Mouse (Mus musculus) frontal cortex, adult (tissue): Measurements from ENCODE around the gene Filip1l.

Source experiments
- ATAC-seq: cut with Nextera tagmentation; 2 replicates; pipeline ENCODE4 v1.9.2; 2017; ENCODE audit warnings: mild to moderate bottlenecking, moderate library complexity, mixed read lengths; ENCODE audit not compliant: low TSS enrichment

Filip1l gene

DNA sequence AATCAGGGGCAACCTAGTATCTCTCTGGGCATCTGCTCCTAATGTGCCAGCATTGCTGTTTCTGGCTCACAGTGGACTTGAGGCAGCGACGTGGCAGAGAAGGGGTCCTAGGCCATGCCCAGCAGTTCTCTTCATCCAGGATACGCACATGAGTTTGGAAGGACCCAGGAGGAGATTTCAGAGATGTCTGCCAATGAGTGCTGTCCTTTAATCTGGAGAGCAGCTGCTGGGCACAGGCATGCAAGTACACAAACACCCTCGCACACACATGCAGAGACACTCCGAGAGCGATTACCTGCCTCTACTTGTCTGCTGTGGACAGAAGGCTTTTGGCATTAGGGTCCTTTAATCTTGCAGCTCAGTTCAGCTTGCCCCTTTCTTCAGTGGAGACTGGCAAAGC, at the start of gene Filip1l:
Gene Filip1l (plus strand): TSS at position 343 of the 400 bp plus-strand sequence.
- no peak for ATAC-seq

DNA sequence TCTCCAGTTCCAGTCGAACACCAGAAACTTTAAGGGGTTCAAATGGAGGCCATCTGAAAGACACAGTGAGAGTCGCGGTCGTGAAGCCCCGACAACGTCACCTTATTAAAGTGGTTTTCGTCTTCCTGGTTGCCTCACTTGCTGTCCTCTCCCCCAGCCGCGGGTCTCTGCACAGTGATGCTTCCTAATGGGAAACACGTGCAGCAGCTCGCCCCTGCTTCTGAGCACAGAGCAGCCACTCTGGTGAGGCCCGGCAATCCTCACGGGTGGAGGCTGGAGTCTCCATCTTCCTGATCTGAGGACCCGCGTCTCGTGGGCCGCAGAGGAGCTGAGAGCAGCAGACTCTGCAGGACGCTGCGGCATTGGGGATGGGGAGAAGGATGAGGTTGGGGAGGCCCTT, 49.2 kb upstream of the Filip1l start:
- no peak for ATAC-seq

DNA sequence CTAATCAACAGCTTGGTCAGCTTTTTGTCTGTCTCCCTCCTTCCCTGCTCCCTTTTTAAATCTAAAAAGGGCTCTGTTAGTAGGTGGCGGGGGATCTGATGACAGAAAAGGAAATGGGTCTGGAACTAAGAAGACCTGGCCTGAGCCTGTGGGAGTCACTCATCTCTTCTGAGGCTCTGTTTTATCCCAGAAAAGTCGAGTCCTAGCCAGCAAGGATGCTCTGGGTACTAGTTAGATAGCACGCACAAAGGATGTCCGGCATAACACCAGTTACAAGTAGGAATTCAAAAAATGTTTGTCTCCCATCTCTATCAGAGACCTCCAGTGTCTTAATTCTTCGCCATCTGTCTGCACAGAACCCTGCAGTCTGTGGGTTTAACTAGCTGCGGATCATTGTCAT, 47.4 kb upstream of the Filip1l start:
- peak; percentile 56; the same call in 1 of the 2 replicates for ATAC-seq

DNA sequence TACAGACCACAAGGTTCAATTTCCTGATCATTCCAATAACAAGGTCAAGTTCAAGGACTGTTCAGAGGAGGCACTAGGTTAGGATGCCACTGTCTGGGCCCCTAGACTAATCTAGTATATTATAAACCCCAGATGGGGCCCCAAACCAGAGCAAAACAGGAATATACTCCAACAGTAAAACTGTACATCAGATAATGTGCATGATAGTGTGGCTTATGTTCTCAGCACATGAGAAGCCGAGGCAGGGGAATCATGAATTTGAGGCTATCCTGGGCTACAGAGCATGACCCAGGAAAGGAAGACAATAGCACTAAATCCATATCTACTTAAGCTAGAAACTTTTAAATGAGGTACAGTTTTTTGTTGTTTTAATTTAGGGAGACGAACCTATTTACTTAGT, 40.8 kb upstream of the Filip1l start:
- ATAC-seq: no peak

DNA sequence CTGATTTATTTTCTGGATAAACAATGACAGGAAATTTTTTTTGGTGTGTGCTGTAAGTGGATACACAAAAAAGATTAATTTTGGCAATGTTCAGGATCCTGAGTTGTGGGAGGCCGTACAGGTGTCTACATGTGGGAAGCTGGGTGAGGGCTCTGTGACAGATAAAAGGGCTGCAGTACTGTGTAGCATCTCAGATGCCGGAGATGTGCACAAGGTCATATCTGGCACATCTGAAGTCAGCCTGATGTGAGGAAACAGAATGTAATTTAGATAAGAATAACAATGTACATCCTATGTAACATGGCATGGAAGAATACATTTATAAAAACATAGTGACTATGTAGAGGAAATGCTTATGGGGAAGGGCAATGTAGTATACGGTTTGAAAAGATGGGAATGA, 39.4 kb upstream of the Filip1l start:
- no peak for ATAC-seq

DNA sequence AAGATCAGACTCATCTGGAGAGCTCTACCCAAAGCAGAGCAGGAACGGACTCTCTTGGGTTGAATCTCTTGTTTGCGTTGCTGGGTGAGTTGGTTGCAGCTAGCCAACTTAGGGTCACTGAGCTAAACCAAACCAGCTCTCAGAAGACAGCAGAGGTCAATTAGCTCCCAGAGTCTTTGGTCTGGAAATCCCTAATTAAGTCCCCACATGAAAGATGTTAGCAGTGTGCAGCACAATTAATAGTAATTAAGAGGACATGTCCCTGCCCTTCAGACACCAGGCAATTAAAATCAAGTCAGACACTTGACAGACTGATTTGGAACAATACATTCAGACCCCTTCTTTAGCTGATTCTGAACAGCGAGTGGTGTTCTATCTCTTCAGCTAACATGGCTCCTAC, 38.7 kb upstream of the Filip1l start:
- ATAC-seq: no peak

DNA sequence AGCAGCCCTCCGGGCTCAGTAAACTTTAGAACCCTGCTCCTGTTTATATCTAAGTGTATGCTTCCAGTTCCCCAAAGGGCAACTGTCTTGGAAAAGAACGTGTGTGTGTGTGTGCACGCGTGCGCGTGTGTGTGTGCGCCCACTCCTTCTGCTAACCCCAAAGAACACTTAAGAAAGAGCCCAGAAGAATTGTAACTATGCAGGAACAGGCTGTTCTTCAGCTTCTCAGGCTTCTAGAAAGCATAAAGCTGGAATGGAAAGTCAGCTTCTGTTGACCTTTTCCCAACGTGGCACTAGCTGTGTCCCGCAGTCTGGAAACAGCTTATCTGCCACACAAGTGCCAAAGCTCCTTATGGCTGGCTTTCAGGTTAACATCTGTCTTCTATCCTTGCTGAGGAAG, 37.9 kb upstream of the Filip1l start:
- no peak for ATAC-seq

DNA sequence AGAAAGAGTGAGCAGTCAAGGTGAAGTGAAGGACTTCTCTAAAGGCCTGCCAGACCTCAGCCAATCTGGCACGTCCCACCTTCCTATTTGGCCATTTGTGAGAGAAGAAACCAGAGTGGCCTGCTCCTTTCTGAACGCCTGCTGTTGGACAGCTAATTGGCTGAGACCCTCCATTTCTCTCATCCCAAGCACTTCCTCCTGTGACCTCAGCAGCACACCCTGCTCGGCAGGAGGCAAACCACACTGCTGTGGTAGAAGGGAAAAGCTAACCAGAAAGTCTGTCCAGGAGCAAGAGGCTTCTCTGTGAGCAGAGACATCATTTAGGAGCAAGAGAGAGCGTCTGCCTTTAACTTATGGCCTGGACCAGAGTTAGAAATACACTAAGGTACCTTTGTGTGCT, 35.8 kb upstream of the Filip1l start:
- no peak for ATAC-seq

DNA sequence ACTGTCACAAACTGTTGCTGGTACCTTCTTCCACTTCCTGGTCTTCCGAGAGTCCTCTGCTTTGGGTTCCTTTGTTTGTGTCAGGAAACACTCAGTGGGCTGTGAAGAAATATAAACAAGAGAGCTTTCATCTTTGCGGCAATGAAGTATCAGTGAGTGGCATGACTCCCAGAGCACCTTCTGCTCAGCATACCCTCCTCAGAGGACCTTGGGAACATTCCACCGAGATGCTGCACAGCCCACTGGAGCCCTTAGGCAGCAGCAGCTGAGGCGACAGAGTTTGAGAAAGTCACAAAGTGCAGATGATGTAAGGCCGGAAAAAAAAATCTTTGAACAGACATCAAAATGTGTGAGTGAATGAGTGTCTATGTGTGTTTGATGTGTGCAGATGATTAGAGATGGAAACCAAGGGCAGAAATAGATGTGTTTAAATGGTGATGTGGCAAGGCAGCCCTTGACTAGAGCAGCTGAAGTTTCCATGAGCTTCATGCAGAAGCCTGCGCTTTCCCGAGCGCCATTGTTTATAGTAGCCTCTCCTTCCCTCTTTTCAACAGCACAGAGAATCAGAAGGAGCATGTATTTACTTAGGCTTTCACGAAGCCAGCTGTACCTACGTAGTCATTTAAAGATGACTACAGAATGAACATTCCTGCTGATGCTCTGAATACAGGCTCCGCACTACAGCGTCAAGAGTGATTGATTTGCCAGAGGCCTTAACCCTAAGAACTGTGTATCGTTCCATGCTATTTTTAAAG, 34.8 kb upstream of the Filip1l start:
- ATAC-seq: no peak; the same call in 1 of the 2 replicates

DNA sequence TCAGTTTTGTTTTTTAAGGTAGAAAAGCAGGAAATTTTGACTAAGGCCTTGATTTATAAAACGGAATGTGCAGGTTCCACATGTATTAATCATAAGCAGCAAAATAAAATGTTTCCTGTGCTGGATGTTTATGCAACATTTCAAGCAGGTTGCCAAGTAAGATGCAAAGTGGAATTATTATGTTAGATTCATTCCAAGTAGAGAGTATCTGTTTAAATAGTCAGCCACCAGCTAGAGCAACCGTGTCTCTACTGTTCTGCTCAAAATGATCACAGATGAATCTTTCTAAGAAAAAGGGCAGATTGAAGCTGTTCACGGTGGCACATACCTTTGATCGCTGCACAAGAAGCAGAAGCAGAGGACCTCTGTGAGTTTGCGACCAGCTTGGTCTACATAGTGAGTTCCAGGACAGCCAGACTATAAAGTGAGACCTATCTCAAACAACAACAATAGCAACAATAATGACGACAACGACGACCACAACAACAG, 34.2 kb upstream of the Filip1l start:
- ATAC-seq: peak; percentile 19; the same call in 1 of the 2 replicates

DNA sequence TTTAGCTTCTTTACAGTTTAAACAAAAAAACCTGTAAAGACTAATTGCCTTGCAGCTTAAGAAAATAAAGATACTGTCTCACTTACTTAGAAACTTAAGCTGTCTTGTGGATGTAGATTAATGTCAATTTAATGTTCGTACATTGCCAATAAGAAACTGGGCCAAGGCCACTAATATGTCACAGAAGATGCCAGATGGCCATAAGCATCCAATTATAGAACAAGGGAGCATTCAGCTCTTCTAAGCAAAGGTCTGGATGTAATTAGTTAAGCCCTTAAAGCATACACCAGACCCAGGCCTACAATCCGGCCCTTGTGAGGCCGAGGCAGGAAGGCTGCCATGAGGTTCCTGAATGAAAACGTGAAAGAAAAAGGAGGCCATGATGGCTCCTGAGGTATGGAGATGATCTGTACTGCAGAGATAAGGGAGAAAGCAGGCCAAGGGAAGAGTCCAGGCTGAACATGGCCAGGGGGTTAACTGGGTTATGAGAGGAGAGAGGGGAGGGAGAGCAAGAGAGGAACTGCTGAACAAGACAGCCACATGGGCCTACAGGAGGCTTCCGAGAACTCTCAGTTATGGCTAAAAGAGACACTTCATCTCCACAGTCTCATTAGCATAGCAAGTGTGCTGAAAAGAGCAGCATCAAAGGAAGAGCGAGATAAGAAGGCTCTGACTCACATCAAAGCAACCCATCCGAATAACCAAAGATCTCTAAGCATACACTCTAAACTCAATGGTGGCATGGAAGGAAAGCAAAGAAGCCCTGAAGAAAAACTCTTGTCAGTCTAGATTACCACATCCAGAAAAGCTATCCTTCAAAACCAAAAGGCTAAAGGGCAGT, 33.4 kb upstream of the Filip1l start:
- ATAC-seq: peak; percentile 41; the same call in 1 of the 2 replicates

DNA sequence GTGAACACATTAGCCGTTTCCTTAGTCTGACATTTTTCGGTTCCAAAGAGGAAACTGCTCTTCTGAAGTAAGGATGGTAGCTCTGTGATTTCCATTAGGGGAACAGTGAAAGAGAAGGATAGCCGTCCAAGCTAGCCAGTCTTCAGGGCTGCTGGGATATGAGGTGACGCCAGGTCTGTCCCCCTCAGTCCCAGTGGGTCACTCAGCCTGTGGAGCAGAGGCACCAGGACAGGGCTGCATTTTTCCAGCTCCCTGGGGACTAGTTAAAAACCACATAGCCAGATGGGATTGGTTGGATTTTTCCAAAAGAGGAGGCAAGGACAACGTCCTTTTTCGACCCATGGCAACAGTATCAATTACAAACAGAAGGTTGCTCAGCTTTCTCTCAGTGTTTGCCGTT, 25.9 kb upstream of the Filip1l start:
- no peak for ATAC-seq

DNA sequence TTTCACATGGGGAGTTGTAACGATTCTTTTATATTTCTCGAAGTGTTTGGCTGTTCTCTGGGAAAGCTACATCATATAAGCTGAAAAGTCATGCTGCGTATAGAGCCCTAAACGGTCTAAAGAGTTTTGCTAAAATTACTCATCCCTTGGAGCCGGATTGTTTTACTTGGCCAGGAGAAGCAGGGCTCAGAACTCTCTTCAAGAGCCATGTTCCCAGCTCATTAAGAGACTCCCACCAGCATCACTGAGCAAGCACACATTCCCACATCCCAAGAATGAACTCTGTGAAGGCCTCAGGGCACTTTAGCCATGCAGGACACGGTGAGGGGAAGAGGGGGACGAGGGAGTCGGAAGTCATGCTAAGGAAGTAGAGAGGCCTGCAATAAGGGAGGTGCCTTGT, 23.9 kb upstream of the Filip1l start:
- ATAC-seq: no peak

DNA sequence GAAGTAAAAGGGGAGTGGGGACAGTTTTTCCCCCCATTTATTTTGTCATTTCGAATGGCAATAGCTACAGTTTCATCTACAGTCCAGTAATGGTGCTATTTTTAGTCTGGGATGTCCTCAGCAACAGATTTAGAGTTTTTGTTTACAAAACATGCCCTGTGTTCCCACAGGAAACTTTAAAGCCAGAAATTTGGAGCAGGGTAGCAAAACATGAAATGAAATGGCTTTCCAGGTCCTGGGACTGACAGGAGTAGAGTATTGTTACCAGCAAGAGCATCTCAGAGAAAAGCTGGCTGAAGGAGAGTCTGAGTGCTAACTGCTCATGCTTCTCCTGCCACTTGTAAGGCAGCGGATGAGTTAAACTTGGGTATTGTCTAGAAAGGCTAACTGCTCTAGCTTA, 22.8 kb upstream of the Filip1l start:
- no peak for ATAC-seq

DNA sequence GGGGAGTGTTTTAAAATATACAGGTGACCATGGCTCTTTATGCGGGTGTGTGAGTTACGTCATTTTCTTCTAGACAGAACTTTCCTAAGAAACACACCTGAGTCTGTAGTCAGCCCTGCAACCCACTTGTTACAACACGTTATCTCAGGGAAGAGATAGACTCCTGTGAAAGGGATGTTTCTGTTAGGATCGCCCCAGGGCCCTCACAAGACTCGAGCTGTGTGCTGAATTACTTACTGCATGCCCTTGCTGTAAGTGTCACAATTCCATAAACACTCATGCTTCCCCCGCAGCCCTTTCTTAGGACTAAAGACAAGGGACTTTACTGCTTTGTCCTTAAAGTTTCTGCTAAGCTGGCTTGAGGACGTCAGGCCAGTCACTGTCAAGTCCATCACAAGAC, 20.6 kb upstream of the Filip1l start:
- ATAC-seq: no peak

DNA sequence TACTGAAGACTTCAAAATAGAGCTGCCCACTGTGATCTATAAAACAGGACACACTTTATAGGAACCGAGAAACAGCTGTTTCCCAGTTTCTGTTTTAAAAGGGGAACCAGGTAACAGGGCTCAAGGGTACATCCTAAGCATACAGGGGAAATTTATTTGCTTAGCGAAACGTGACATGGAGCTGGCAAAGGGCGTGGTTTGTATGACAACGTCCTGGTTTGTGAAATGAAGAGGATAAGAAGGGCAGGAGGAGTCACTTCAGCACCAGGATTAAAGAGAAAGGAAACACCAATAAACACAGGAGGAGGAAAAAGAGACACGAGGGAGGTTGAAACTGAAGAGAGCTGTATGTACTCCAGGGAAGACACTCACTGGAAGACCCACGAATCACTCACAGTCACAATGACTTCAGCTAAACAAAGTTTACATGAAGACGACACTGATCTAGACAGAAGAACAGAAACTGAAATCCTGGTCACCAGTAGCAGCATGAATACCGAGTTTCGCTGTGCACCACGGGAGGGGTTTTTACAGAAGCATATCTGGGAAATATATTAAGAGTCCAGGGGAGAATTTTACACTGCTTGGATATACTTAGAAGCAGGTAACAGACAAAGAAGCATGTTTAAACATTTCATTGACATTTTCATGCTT, 16.0 kb upstream of the Filip1l start:
- no peak for ATAC-seq

DNA sequence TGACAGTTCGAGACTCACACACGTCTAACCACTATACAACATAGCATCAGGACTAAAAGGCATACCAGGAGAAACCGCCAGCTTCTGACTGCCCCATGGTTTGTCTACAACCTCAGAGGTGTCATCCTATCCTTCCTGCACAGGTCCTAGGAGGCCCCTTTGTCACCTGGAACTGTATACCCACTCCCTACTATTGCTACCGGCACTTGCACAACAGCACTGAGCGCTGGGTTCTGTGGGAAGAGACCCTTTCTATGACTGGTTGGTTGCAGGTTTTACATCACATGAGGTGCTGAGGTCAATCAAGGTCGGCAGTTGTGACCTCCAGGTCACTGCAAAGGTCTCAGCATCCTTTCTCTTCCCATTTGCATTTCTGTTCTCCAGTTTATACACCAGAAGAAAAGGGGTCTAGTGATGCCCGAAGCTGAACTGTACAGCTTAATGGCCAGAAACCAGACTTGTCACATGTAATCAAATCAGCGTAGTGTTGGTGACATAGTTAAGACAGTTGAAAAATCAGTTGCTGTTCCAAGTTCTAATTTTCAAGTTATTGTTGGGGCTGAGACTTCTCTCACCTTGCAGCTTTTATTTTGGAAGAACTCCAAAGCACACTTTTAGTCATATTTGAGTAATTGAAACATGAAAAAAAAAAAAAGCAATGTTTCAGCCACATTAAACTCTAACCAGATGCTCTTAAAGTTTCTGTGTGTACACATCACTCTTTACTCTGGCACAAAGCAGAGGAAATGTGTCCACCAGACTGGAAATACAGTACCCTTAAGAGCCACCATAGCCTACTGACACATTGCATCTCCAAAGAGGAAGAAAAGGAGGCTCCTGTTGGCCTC, 12.9 kb upstream of the Filip1l start:
- ATAC-seq: no peak

DNA sequence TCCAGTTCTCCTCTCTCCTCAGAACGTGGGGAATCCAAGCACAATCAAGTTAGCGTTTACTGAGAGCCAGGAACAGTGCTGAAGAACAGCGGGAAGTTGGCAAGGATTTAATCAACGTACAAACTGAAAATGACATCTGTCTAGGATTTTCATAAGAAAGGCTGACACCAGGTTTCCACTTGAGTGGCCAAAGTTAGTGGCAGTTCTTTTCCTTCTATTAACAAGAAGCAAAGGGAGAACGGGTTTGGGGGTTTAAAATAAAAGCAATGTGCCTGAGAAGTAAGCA, 12.3 kb upstream of the Filip1l start:
- ATAC-seq: no peak

DNA sequence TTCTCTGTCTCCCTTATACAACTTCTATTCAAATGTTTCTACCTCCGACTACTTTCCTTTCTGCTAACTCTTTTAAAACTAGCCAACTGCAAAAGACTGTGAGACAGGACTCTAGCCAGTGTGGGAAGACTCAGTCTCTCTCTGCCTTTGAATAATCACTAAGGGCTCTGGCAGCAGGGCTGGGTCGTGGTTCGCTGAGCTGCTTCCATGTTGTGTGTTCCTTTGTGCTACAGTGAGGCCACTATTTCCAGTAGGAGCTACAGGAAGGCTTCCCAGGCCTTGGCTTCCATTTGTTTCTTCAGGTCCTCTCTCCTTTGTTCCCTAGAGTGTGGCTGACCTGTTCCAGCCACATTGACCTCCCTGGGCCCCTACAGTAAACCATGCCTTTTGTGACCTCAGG, 6.6 kb upstream of the Filip1l start:
- ATAC-seq: no peak

DNA sequence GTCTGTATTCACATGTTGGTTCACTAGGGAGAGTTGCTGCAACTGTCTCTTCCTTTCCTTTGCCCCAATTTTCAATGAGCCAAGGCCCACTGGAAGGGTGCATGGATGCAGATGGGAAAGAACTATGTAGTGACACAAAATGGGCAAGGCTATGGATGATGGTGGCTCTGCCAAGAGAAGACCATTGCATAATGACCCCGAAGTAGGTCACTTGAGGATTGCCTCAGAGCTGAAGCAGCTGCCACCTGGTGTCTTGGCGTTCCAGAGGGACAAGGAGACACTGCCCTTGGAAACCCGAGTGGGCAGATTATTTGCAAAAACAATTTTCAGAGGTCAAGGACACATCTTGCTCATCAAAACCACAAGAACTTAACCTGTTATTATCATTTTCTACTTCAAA, 3.9 kb upstream of the Filip1l start:
- ATAC-seq: peak; percentile 47

DNA sequence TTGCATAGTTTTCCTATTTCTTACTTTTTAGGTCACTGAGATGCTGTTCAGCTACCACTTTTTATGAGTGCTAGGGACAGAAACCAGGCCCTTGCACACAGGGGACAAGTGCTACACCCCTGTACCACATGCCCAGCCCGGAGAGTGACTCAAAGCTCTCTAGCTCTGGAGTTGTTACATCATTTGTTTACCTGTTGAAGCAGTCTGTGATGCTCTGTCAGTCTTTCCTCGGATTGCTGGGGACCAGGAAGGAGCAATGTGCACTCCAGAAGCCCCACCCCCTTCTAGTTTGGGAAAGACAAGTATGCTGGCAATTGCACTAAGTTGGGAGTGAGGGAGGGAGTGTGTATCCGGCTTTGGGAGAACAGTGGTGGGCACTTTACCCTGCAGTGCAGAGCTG, 3.2 kb upstream of the Filip1l start:
- no peak for ATAC-seq
